Mouse (Mus musculus): Measurements from ENCODE around the gene Gdpd4.
A peak's percentile ranks its signal among the peaks of the same experiment; 100 is the strongest.

The Gdpd4 gene

DNA sequence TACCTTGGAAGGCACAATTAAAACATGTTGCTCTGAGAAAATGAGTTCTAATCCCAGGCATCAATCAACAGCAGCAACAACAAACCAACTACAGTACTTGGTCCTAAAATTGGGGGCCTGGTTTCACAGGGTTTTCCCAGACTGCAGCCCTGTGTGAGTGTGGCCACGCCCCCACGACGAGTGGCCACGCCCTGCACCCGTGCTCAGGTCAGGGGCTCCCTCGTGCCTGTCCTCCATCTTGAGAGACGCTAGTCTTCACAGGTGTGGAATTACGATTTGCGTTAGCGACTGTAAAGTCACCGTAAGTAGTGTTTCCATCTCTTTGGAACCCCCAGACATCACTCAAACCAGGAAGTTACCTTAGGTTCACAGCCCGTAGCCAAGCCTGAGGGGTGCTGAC, at the start of gene Gdpd4:
TSS of gene Gdpd4 (plus strand) at position 214 of the 400 bp plus-strand sequence.
- DNase-seq (ENCODE audit: low spot score in 2 of 2): no peak

DNA sequence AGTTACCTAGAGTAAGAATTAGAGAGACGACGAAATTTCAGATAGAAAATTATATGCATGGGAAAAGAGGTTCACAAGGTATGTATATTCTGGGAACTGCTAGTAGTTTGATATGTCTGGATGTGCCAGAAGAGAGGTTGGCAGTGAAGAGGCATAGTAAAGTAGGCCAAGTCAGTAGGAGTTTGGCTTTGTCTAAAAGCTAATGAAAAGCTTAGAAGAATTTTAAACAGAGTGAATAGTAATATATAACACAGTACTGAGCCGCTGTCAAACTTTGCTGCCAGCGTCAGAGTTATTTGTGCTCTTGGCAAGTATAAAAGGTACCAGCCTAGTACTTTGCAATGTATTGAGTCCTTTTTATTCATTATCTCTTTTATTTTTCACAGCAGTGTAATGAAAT, 47.4 kb upstream of the Gdpd4 start:
- DNase-seq (ENCODE audit: low spot score in 2 of 2): no peak

DNA sequence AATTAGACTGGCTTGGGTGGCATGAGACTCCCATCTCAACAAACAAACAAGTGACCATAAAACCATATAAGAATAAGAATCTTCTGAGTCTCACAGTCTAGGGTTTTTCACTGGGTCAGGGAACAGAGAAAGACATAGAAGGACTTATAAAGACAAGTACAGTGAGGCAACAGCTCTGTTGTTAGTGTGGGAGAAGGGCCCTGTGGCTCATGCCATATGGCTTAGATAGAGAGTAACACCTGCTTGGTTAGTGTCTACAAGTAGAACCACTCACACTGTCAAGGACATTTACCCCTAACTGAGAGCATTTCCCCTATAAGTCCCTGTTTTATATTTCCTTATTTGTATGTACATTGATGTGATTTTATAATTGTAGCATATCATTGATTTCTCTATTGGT, 46.4 kb upstream of the Gdpd4 start:
- DNase-seq (ENCODE audit: low spot score in 2 of 2): no peak

DNA sequence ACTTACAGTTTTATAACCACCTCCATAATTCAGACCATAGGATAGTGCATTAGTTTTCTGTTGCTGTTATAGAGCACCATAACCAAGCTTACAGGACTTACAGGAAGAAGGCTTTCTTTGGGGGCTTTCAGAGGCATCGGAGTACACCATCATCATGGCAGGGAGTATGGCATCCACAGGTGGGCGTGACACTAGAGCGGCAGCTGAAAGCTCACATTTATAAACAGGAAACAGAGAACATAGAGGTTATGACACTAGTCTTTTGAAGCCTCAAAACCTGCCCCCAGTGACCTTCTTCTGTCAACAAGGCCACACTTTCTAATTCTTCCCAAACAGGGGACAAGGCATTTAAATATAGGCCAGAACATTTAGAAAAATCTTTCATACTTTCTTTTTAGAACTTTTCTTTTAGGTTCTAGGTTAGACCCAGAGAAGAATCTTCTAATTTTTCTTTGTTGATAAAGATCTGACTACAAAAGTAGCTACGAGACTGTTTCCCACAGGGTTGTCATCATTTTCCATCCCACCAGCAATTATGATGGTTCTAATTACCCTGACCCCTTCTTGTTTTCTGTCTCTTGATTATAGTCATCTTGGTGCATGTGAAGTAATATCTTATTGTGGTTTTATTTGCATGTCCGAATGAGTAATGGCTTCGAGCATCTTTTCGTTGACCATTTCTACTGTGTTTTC, 41.8 kb upstream of the Gdpd4 start:
- no peak for DNase-seq (ENCODE audit: low spot score in 2 of 2)

DNA sequence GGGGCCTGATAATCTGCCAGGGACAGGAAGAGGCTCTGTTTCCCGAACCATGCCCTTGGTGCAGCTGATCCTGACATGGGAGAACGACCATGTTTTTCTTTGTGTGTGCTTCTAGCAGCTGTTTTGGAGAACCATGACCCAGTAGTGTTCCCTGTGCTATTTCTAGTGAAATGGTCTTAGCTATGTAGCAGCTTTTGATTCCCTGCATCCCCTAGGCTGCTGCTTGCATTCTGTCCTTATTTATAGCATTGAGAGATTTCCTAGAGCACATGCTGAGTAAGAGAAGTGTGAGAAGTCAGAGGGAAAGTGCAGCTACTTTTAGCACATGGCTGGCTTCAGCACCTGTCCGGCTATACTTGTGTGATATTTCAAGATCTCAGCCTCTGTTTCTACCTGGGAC, 8.1 kb upstream of the Gdpd4 start:
- no peak for DNase-seq (ENCODE audit: low spot score in 2 of 2)

DNA sequence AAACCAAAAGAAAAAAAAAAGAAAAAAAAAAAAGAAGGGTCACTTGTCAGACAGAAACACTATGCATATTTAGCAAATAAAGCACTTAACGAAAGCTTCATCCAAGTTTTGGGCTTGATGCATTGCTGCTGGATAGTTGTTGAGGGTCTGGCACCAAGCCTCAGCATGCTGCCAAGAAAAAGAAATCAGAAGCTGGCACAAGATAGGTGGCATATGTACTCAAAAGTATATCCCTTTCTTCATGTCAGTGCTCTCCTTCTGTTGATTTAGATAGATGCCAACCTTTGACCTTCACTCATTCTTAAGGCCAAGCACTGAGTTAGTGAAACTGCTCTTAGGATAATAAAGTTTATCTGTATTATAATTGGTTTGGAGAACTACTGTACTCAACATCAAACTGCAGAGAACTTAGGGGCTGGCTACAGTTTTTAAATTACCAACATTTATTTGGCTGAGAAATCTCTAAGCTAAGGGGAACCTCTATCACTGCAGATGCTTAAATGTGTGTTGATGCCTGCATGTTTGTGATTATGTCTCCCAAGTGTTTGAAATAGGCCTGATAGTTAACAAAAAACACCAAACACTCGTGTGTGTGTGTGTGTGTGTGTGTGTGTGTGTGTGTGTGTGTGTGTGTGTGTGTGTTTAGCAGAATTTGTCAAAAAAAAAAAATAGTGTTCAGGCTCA, 4.8 kb upstream of the Gdpd4 start:
- no peak for DNase-seq (ENCODE audit: low spot score in 2 of 2)

DNA sequence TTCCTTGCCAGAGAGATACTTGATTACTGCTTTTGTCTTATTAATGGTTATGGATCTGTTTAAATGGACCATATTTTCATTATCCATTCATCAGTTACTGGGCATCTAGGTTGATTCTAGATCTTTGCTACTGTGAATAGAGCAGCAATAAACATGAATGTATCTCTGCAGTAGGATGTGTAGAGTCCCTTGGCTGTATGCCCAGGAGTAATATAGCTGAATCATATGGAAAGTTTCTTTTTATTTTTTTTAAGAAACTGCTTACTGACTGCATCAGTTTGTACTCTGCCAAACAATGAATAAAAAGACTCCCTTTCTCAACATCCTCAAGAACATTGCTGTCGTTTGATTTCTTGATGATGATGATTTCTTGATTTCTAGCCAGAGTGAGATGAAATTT, 6.1 kb downstream of the Gdpd4 start:
- DNase-seq (ENCODE audit: low spot score in 2 of 2): no peak

DNA sequence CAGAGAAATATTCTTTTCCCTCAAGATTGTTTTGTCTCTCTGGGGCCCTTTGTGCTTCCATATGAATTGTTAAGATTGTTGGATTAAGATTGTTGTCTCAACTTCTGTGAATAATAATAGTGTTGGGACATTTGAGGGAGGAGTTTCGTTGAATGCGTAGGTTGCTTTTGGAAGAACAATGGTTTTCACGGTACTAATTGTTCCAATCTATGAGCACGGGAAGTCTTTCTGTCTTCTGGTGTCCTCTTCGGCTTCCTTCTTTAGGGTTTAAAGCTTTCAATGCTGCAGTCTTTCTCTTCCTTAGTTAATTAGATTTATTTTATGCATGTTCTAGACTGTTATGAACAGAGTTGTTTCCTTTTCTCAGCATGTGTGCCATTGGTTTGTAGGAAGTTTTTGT, 7.2 kb downstream of the Gdpd4 start:
- no peak for DNase-seq (ENCODE audit: low spot score in 2 of 2)

DNA sequence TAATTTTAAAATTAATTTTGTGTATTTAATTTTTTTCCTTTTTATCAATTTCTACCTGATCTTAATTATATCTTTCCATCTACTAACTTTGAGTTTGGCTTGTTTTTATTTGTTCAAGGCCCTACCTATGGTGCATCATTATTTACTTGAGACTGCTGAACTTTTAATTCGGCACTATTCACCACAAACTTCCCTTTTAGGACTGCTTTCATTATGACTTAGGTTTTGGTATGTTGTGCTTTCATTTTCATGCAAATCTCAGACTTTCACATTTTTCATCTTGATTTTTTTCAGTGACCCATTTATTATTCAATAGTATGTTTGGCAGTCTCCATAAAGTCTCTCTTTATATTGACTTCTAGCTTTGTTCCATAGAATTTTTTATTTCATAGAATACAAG, 24.7 kb downstream of the Gdpd4 start:
- DNase-seq (ENCODE audit: low spot score in 2 of 2): no peak

DNA sequence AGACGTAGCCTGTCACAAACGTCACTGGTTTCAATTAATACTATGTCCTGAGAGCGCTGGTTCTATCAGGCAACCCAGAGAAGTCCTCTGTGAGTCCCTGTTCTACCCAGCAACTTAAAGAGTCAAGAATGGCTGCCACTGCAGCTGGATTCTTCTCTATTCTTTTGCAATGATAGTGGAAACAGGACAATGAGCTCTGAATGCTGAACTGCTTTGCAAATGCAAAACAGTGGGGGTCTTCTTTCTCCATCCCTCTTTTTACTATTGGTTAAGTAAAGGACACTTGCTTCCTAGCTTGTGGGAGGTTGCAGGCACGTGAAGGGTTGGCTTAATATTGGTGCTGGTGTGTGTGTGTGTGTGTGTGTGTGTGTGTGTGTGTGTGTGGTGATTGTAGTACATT, 52.7 kb downstream of the Gdpd4 start:
- no peak for DNase-seq (ENCODE audit: low spot score in 2 of 2)

DNA sequence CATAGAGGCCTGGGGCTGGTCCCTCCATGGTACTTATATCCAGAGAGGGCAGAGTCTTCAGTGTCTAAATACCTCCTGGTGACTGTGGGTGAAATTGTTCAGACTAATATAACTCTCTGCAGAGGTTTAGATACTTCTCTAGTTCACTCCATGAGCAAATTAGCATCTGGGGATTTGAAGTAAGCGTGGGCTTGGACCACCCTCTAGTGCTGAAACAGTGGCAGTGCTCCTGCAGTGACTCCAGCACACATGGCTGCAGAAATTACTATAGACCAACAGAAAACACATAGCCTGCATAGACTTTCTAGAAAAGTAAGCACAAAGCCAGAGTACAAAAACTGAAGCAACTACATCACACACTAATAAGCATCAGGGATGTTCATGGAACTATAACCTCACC, 57.7 kb downstream of the Gdpd4 start:
- DNase-seq (ENCODE audit: low spot score in 2 of 2): peak; percentile 21 to 36

DNA sequence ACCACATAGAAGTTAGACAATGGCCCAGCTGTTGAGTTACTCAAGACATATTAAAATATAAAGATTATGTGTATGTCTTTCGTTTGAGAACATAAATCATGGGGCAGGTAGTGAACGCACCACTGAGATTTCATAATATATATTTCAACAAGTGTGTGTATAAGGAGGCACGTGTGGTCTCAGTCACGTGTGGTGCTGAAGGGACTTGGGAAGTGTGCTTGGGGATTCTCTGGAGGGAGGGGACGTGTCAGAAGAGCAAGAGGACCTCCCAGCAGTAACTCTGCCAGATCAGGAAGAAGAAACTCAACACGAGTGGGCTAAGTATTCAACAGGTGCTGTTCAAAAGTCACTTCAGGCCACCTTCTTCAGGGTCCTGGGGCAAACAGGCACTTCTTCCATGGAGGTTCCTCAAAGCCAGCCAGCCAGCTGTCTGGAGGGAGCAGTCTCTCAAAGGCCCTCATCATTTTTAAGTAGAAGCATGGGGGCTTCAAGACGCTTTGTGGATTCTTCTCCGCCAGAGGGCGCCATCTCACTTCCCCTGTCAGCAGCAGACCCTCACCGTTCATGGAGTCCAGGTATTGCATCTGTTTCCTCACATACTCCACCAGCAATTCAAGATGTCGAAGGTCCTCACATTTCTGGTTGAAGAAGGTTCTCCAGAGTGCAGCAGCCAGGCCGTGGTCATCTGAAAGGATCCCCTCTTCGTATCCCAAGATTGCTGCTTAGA, 64.5 kb downstream of the Gdpd4 start:
- DNase-seq (ENCODE audit: low spot score in 2 of 2): no peak

DNA sequence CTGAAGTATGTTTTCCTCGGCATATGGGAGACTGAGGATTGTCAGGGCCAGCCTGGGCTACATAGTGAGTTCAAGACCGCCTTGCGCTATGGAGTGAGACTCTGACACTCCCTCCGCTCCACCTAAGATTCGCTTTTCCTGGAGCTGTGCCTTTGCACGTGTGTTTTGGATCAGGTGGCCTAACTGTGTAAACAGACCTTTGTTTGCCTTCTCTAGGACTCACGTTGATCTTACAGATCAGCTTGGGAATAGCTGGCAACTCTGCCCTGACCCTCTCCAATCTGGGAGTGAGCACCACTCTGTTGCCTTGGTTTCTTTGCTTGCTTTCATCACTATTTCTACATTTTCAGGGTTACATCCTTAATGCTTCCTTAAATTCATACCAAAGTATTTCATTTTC, 82.9 kb downstream of the Gdpd4 start:
- no peak for DNase-seq (ENCODE audit: low spot score in 2 of 2)

DNA sequence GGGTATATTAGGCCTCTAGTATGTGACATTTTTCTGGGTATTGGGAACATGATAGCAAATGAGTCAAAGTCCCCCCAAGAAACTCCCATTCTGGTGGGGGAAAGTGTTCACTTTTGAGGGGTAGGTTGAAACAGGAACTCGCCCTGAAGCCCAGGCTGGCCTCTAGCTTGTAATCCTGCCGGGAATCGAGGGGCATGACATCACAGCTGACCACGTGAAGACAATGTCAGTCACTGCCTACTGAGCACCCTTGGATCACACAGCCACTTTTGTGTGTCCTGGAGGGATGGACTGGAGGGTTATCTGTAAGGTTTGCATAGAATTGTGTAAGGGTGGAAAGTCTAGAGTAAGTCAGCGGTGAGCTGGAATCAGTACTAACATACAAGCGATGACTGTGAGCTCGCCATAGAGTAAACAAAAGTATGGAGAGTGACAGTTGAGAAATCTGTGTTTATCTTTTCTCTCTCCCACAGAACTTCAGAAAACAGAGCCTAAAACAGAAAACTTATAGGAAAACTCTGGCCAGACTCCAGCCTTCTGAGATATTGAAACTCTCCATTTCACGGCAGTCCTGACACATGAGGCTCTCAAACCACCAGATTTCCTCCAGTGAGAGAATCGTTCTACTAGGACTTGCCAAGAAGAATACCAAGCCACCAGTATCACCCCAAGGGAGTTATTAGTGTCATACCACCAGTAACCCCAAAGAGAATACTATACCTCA, 128.5 kb downstream of the Gdpd4 start:
- no peak for DNase-seq (ENCODE audit: low spot score in 2 of 2)

DNA sequence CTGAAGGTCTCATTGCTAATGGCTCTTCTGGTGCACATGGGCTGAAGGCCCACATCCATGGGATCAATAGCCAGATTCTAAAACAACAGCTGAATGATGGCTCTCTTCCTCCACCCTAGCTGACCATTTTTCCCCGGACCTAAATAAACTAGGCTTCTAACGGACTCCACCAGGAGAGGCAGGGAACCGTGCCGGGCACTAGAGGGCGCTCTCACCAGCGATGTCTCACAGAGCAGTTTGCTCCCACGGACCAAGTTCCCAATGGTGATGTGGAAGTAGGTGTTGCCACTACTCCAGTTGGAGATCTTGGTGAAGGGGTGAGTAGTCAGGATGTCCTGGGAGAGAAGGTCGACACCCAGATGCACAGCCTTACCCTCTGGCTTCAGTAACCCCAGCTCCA, 132.2 kb downstream of the Gdpd4 start:
- peak; percentile 15 to 26 for DNase-seq (ENCODE audit: low spot score in 2 of 2)

DNA sequence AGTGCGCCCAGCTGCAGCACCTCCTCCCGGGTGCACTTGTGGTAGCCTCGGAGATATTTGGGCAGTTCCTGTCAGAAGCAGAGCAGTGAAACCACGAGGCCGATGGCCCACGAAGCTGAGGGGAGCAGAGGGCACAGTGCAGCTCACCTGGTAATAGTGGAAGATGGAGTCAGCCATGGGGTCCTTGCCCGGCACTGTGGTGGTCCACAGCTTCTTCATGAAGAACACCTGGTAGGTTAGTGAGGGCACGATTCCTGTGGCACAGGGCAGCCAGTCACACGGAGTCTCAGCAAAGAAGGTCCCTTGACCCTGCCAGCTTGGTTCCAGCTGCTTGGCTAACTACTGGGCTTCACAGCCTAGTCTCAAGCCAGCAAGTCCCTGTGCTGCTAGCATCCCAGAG, 134.7 kb downstream of the Gdpd4 start:
- DNase-seq (ENCODE audit: low spot score in 2 of 2): no peak

DNA sequence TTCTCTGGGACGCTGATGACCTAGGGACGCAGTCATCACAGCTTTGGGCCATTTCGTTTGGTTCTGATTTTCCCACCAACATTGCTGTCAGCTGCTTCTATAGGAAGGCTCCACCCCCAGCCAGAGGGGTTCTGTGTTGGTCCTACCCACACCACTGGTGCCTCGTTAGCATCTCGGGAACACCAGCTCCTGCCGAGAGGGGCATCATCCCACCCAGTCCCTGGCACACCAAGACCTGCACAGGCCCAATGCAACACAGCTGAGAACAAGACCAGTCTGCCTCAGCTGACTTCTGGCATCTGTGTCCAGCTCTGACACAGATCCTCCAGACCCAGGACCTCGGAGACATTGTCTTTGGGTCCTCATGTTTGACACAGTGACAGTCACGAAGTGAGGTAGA, 135.2 kb downstream of the Gdpd4 start:
- DNase-seq (ENCODE audit: low spot score in 2 of 2): no peak

DNA sequence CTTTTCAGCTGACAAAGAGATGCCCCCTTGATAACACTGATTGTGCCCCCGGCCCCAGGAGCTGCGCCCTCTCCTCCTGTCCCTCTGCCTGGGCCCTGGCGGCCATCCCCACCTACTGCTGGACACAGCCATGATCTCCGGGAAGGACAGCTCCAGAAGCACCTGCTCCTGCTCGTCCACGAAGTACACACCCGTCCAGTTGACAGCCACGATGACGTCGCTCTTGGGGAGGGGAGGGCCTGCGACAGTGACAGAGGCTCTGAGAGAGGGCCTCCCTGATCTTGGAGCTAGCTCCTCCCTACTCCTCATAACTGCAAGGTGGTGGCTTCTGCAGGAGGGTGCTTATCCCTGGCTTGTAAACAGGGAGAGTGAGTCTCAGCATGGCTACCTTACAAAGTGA, 146.5 kb downstream of the Gdpd4 start:
- no peak for DNase-seq (ENCODE audit: low spot score in 2 of 2)

DNA sequence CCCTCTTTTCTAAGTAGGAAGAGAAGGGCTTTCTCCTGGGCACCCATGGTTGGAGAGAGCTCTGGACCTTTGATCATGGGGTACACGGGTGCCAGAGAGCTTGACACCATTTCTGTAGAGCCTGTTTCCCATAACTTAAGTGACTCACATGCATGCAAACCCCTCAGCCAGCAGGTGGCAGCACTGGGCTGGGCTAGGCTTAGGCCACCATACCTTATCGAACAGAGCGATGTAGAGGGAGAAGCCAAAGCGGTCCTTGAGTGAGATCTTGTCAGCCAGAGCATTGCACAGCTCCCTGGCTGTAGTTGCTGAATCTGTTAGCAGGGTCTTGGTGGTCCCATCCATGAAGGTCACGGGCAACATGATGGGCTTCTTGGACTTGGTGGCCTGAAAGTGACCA, 151.9 kb downstream of the Gdpd4 start:
- DNase-seq (ENCODE audit: low spot score in 2 of 2): peak; percentile 68 to 78

DNA sequence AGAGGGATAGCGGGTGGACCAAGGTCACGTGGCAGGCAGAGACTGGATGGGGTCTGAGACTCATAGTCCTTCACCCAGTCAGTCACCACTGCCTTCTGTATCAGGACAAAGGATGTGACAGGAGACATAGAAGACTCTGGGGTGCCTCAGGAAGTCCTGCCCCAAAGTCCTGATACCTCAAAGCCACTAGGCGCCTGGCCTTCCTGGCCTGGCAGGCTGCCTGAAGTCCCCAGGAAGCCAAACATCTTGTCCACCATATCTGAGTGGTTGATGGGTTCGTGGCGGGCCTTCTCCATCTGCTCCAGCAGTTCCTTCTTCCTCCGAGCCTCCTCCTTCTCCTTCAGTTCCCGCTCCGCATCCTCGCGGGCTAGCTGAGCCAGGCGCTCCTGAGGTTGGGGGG, 157.7 kb downstream of the Gdpd4 start:
- no peak for DNase-seq (ENCODE audit: low spot score in 2 of 2)

DNA sequence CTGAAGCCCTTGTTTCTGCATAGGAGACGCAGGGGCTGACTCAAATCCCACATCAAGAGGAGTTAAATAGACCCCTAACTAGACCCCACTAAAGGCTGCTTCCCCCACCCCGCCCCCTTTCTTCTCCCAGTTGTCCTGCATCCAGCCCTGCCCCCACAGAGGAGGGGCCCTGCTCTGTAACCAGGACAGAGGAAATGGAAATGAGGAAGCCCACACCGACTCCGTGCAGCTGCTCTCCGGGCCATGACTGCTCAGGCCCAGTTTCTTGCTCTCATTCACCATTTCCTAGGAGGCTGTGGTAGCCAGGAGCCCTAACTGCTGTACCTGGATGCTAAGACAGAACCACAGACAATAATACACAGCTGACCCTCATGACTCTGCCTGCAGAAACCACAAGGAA, 162.6 kb downstream of the Gdpd4 start:
- no peak for DNase-seq (ENCODE audit: low spot score in 2 of 2)

DNA sequence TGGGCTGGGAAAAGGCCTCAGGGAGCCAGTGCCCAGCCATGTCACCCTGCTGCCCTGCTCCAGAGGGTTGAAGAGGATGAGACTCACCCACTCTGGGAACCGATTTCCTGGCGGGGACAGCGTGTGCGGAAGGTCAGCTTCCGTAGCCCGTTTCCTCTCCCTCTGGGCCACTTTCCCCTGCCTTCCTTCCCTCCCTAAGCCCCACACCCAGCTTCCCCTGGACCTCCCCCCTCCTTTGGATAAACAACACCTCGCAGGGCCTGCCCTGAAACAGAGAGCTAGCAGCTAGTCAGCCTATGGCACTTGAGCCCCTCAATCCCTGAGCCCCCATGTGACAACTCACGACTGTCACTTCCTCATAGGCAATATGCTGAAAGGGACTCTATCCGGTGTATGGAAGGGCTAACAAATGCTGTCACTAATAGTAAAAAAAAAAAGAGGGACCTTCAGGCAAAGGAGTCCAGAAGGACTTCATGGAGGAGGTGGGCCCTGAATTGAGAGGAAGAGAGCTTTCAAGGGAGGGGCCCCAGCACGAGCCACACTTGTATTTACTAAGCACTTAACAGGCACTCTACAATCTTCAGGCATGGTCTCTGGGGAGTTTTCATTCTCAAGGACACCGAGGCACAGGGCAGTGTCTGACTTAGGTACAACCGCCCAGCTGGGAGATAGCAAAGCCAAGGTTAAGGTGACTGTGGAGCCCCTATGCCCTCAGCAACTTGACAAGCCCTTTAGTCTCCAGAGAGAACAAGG, 165.0 kb downstream of the Gdpd4 start:
- no peak for DNase-seq (ENCODE audit: low spot score in 2 of 2)

All from urinary bladder, postnatal 36 days (tissue).